In the genomic region with DNA sequence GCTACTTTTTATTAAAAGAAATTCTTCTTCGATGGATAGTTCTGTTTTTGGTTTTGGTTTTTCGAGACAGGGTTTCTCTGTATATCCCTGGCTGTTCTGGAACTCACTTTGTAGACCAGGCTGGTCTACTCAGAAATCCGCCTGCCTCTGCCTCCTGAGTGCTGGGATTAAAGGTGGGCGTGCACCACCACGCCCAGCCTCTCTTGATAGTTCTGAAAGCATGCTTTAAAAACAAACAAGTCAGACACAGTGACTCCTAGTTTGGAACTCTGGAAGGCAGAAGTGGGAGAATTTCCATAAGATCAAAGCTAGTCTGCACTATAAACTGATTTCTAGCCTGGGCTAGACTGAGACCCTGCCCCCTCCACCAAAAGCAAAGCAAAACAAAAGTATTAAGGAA, we compare ENCODE assay signal across 30 mouse cellular contexts. TPM values are rescaled to one million over a fixed set of nuclear protein-coding genes. Genes with fewer than 3 reads are reported as not detected.
"Had no signal": no experiment of that assay in that cellular context is flagged by ENCODE, and none has a peak within 500 bp of the region (broad histone marks: within the 10 kb centered on the region; RNA-seq: fewer than 3 reads in every experiment).

No protein-coding gene starts in this region.

- H3K9me3 ChIP-seq: limb, embryonic 10.5 days; limb, embryonic 12.5 days; limb, embryonic 13.5 days; limb, embryonic 15.5 days; liver, embryonic 12.5 days; liver, embryonic 13.5 days; liver, embryonic 15.5 days; lung, embryonic 15.5 days; megakaryocyte, embryonic 14.5 days; midbrain, embryonic 10.5 days; midbrain, embryonic 12.5 days; midbrain, embryonic 13.5 days; midbrain, embryonic 15.5 days had no signal

- H3K4me3 ChIP-seq: limb, embryonic 10.5 days; limb, embryonic 12.5 days; limb, embryonic 13.5 days; limb, embryonic 15.5 days; liver, embryonic 12.5 days; liver, embryonic 13.5 days; liver, embryonic 15.5 days; lung, embryonic 15.5 days; megakaryocyte, embryonic 14.5 days; midbrain, embryonic 10.5 days; midbrain, embryonic 12.5 days; midbrain, embryonic 13.5 days; midbrain, embryonic 15.5 days; myocyte had no signal

- H3K36me3 ChIP-seq: limb, embryonic 10.5 days; limb, embryonic 12.5 days; limb, embryonic 13.5 days; limb, embryonic 15.5 days; liver, embryonic 12.5 days; liver, embryonic 13.5 days; liver, embryonic 15.5 days; lung, embryonic 15.5 days; midbrain, embryonic 10.5 days; midbrain, embryonic 12.5 days; midbrain, embryonic 13.5 days; midbrain, embryonic 15.5 days had no signal

- DNase-seq: left cerebral cortex, postnatal 4 days; liver; liver, embryonic 13.5 days; liver, postnatal 0 days; lung, adult 18-20 months; lung, adult 2 months; lung, embryonic 14.5 days; lung, postnatal 10 days; lung, postnatal 14 days; lung, postnatal 36 days; lung, postnatal 4 days; midbrain, embryonic 14.5 days had no signal

- H3K27ac ChIP-seq: limb, embryonic 10.5 days; limb, embryonic 12.5 days; limb, embryonic 13.5 days; limb, embryonic 15.5 days; liver, embryonic 12.5 days; liver, embryonic 13.5 days; liver, embryonic 14.5 days; liver, embryonic 15.5 days; lung, embryonic 15.5 days; macrophage; midbrain, embryonic 10.5 days; midbrain, embryonic 12.5 days; midbrain, embryonic 13.5 days; midbrain, embryonic 15.5 days had no signal

- H3K4me1 ChIP-seq: limb, embryonic 10.5 days; limb, embryonic 12.5 days; limb, embryonic 13.5 days; limb, embryonic 15.5 days; liver, embryonic 12.5 days; liver, embryonic 13.5 days; liver, embryonic 15.5 days; lung, embryonic 15.5 days; megakaryocyte, embryonic 14.5 days; midbrain, embryonic 10.5 days; midbrain, embryonic 12.5 days; midbrain, embryonic 13.5 days; midbrain, embryonic 15.5 days had no signal

- H3K27me3 ChIP-seq: limb, embryonic 12.5 days; limb, embryonic 13.5 days; limb, embryonic 15.5 days; liver, embryonic 12.5 days; liver, embryonic 13.5 days; liver, embryonic 15.5 days; lung, embryonic 15.5 days; megakaryocyte, embryonic 14.5 days; midbrain, embryonic 12.5 days; midbrain, embryonic 13.5 days; midbrain, embryonic 15.5 days had no signal

- H3K9ac ChIP-seq: limb, embryonic 12.5 days; limb, embryonic 13.5 days; limb, embryonic 15.5 days; liver, embryonic 12.5 days; liver, embryonic 13.5 days; liver, embryonic 14.5 days; liver, embryonic 15.5 days; liver, postnatal 0 days; lung, embryonic 14.5 days; lung, embryonic 15.5 days; midbrain, embryonic 12.5 days; midbrain, embryonic 13.5 days; midbrain, embryonic 15.5 days had no signal

RNA-seq across cellular contexts. Expression of a gene that starts 8.8 kb away (rescaled TPM):
- polyA plus RNA-seq: liver, adult 2 months; liver, embryonic 13.5 days; liver, embryonic 16.5 days; liver, postnatal 0 days; lung, adult 2 months; lung, postnatal 0 days; macrophage; myocyte had no signal
